Mouse (Mus musculus) T-cell, adult 2 months (primary cell): ENCODE measurements around the gene Phactr3.

Experiments used
- DNase-seq: peaks from one replicate; pipeline ENCODE4 v3.0.0; 2022; ENCODE audit warnings: low spot score

Phactr3 gene

DNA sequence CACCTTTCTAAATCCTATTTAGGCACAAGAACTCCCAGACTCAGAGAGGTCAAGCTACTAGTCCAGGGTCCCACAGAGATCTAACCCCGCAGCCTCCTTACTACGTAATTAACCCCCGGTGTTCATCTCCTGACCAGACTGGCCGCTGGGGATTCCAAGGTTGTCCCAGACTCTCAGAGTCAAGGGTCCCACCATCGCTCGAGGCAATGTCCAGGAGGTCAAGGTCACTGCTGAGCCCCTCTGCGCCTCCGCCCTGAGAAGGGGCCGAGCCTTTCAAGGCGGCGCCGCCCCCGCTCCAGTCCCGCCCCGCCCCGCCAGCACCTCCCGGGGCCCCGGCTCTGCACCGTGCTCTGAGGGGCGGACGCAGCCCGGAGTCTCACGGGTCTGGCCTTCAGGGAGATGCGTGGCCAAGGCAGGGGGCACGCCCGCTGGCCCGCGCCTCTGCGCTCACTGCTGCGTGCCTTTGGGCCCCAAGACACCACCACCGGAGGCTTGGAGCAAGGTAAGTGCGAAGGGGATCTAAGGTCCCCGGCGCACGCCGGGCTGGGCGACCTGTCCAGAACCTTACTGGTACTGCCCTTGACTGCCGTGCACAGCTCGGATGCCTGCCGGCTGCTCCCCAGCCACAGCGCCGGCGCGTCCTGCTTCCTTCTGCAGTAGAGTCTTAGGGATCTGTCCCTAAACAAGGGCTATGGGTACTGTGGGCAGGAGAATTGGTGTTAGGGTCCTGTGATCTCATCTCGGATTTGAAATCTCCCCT lies at the start of gene Phactr3:
Phactr3 (plus strand) TSS at position 175 of the 760 bp plus-strand sequence.
- no peak for DNase-seq

DNA sequence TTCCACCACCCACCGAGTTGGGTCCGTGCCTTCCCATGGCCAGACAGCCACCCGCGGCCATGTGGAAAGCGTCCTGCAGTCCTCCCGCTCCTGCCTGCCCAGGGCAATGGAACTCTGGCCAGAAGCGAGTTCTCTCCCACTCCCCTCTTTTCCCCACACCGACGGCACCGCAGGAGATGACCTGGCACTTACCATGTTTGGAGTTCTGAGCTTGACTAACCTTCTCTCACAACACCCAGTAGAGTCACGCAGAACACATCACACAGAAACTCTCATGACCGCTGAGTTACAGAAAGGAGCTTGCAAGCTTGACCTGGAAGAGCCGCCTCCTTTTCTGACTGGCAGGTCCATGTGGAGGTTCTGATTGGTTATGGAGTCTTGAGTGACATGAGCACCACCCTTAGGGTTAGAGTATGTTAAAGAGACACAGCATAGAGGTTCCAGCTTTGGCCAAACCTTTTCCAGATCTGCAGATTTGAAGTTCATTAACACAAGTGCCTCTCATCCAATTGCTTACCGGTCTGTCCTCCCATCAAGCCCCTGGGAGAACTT lies 40.5 kb upstream of the Phactr3 start, which contains the start of gene Zfp931:
Zfp931 (minus strand) TSS at position 311 of the 552 bp plus-strand sequence.
- peak; percentile 18 for DNase-seq

DNA sequence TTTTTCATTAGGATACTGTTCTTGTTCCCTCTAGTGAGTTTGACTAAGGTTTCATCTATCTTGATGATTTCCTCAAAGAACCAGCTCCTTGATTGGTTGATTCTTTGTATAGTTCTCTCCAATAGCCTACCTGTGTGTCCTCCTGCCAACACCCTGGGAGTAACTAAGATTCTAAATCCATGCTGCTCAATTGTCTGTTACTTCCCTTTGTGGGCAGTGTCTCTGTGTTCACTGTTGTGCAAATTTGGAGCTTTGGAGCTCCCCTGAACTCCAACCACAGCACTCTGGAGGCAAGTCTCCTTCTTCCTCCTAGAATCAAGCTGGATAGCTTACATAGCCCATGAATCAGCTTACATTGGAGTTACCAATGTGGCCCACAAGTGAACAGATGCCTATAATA lies 29.2 kb upstream of the Phactr3 start:
- no peak for DNase-seq

DNA sequence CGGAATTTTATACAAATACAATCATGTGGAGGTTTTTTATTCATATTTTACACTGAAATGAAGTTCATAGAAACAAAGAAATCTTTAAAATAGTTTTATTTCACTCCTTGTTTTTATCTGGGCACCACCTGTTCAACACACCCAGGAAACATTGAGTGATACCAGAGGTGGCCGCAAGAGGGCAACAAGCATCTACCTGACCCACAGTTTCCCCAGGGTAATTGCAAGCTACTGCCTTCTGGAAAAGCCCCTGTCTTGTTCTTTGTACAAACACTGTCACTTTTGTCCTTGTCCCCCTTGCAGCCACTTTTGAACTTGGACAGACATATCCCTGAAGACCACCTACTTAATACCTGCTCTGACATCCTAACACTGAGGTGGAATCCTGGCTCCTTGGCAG lies 20.8 kb upstream of the Phactr3 start:
- DNase-seq: peak; percentile 23

DNA sequence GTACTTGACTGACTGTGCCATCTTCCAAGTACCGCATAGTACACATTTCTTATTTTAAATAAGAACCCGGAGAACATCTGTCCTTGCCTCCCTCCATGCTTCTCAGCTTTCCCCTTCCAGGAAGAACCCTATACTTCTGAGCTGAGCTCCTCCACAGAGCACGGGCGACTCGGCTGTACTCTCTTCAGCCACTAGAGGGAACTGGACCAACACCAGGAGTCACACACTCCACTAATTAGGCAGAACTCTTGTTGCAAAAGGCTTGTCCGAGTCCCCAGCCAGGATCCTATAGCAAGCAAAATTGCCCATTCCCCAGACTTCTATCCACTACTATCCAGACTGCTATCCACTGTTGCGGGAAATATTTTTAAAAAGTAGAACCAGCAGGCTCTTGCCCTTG lies 16.8 kb upstream of the Phactr3 start:
- no peak for DNase-seq

DNA sequence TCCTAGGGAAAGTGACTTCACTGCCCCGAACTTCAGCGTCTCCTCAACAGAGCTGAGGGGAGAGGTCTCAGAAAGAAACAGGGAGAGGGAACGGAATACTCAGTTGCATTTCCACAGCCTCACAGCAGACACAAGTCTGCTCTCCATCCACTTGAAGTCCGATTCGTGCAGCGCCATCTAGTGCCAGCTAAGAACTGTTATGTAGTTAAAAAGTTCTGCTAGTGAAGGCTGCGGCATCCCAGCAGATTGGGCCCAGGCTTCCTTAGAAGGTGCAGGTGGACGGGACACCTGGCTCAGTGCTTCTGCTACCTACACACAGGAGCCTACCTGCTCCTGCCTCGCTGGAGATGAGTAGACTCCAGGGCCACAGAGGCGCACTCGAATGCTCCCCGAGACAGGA lies 829 bp upstream of the Phactr3 start:
- DNase-seq: no peak

DNA sequence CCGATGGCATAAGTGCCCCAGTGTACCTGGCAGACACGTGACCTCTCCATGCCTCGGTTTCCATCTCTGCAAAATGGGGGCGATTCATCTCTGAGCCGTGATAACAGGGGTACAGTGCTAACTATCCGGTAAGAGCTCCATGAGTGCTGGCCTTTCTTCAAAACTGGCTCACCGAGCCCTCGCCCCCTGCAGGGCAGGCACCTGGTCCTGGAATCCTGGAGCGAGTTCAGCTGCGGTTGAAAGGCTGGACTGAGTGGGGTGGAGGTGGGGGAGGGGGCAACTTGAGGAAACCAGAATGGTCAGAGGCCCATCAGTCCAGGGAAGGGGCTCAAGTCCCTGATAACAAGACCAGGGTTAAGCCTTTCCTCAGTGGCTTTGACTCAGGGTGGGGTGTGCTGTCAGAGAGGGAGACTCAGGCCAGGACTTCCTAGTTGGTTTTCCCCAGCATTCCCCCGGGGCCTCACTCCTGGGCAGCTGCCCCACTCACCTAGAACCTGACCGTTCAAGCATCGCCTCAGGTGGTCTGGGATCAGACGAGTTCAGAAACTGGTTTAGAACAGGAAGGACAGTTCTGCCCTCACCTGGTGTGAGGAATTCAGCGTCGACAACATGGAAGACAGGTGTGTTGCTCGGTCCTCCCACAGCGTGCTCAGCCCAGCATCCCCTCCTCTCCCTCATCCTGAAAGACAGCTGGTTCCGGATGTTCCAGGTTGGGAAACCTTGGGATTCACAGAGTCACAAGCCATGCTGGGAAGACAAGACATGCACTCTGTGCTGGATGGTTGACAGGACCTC lies 983 bp downstream of the Phactr3 start:
- DNase-seq: no peak

DNA sequence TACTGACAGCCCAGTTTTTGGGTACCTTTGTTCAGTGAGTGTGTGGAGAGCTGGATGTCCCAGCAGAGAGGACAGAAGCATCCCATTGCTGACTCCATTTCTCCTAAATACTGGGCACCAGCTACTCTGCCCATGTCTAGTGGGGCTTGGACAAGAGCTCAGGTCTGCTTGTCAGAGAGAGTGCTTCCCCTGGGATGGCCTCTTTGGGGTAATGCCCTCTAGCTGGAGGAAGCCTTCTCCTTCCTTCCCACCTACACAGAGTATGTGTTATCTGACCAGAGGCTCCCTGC lies 1.5 kb downstream of the Phactr3 start:
- no peak for DNase-seq

DNA sequence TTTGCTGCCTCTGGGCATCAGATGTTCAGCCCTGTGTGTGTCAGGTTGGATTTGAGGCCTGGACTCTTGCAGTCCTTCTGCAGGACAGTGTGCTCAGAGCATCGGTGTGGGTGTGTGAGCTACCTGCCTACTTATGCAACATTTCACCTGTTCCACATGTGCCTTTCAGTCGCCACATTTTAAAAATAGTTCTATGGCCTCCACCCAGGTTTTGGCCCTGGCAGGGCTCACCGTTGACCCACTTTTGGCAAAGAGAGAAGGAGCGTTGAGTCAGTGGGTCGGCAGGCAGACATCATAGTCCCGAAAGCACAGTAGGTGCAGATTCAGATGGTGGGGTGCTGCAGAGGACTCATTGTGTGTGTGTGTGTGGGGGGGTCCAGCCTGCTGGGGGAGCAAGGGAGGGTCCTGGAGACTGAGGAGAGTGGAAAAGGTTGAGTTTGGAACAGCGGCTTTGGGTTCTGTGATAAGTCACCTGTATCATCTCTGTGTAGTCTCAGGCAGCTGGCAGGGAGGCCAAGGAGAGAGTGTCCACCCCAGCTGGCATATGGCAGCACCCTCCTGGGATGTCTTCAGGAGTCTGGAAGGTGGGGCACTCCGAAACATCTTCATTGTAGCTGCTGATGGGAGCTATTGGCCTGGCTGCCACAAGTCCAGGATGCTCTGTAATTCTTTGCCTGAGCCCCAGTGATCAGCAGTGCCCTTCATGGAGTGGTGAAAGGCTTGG lies 2.0 kb downstream of the Phactr3 start:
- no peak for DNase-seq

DNA sequence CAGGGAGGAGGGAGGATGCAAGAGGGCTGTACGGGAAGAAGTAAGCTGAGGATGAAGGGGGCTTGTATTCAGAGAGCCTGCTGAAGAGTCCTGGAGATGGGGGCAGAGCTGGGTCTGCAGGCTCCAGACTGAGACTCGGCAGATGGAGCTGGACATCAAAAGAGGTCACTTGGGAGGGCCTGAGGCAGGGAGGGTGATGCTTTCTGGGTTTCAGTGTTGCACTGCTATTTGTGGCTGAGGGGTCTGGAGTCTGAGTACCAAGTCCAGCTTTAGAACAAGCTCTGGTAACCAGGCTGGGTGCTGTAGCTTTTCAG lies 2.6 kb downstream of the Phactr3 start:
- DNase-seq: no peak

DNA sequence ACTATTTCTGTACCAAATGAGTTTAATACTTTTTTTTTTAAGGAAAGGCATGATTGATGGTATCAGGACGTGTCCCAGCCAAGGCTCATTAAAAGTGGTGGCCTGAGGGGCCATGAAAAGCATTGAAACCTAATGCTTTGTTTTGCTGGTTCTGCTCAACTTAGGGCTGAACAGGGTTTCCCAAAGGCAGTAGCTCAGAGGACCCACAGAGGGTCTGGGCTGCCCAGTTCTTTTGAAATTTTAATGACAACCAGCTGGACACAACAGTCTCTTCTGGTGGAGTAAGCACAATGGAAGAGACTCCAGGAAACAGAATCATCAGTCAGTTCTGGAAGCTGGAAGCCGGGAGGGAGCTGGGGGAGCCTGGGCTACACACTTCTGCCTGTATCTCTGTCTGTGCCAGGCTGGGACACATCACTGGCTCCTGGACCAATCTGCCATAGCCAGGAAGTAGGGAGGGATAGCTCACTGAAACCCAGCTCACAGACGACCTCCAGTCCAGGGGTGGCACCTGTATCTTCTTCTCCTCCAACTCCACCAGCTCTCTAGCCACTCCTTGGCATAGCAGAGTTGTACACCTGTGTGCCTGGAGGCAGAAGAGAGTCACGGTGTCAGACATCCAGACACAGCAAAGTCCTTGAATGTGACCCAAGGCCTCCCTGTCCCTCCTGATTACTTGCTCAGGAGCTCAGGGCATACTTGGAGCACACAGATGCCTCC lies 3.3 kb downstream of the Phactr3 start:
- DNase-seq: no peak

DNA sequence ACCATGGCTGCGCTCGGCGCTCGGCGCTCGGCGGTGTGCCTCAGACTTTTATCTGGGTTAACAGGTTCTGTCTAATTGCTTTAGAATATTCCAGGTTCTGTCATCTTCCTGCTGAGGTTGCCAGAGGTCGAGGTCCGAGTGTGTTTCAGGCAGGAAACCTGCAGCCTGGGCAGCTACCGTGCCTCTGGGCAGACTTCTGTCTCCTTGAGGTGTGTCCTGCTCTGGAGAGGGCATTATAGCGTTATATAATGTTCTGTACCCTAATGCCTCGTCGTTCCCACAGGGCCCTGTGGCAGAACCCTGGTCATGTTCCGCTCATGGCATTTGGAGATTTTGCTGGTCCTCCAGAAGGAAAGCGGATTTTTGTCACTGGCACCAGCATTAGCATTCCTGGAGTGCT lies 4.7 kb downstream of the Phactr3 start:
- no peak for DNase-seq

DNA sequence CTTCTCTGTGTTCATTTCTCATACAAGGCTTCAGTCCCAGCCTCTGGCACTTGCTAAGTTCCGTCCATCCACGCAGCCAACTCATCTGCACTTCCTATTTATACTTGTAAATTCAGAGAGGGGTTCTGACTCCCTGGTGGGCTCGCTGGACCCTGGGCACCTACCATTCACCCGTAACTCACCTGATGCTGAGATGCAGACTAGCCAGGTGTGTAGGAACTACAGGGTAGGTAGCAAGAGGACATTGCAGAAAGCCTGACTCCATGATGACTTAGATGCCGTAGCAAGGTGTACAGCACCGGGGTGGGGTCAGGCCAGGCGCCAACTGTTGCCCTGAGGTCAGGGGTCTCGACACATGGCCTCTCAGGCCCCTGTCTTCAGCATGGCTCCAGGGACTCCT lies 6.7 kb downstream of the Phactr3 start:
- DNase-seq: no peak

DNA sequence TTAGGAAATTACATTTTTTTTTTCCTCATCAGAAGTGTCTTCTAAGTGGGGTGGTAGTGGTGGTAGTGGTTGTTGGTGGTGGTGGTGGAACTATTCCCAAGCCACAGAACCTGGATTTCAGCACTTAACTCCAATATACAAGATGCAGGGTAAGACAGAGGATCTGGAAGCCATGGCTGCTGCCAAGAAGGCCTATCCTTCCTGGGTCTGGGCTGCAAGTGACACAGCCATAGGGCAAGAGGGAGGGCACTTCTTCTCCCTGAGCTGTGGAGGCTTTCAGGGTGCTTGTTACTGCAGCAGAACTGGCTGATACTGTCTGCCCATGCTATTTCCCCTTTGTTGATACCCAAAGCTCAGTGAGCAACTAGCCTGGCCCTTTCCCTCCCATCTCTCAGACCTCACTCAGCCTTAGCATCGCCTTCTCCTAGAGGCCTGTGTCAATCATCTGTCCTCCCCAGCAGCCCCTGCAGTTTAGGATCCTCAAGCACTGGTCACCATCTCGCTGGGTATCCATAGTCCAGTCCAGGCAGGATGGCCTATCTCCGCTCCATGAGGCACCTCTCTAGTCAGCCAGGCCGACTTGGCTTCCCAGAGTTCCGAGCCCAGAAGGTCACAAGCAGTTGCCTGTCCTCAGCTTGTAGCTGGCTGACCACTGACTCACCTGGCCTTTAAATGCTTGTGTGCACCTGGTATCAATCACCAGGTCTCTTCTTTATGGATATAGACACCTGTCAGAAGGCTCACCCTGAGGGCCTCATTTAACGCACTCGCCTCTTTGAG lies 7.5 kb downstream of the Phactr3 start:
- no peak for DNase-seq

DNA sequence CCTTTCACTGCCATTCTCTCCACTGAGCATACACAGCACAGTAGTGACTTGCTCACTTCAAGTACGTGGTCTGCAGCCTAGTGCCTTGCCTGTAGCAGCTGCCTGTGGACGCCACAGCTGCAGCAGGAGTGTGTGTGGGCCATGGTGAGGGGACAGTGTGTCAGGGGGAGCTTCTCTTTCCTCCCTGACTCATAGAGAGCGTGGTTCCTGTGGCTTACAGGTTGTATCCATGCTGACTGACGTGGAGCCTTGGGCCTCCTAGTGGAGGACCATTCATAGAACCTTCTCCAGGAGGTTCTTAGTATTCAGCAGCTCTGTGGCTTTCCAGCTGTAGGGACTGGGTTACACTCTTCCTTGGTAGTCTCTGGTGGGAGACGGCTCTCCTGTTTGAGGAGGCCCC lies 9.8 kb downstream of the Phactr3 start:
- DNase-seq: no peak

DNA sequence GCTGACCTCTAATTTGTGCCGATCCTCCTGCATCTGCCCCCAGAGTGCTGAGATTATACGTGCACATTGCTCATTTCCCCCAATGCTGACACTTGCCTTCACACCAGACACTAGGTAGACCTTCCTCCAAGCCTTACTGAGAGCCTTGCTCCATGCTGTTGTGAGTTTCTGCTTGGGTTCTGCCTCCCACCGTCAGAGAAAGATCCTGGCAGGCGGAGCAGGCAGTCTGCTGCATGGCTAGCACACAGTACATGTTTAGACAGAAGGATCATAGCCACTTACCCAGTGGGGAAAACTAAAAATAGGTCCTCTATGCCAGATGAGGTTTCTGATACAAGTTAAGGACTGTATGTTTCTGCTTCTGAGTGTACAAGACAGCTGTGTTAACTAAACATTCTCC lies 10.4 kb downstream of the Phactr3 start:
- no peak for DNase-seq

DNA sequence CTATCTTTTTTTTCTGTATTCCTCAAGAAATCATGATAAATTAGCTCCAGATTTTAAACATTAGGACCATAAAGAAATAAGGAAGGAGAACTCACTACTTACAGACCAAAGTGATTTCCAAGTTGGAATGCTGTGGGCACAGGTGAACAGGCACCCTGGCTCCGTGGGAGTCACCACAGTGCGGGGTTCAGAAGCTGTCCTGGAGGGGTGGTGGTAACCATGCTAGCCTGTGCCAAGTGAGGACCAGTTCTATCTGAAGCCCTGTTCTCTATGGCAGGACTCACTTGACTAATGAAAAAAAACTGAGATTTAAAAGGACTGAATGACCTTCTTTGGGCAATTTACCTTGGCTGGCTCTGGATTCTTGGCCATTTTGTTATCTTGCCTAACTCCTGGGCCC lies 10.9 kb downstream of the Phactr3 start:
- no peak for DNase-seq

DNA sequence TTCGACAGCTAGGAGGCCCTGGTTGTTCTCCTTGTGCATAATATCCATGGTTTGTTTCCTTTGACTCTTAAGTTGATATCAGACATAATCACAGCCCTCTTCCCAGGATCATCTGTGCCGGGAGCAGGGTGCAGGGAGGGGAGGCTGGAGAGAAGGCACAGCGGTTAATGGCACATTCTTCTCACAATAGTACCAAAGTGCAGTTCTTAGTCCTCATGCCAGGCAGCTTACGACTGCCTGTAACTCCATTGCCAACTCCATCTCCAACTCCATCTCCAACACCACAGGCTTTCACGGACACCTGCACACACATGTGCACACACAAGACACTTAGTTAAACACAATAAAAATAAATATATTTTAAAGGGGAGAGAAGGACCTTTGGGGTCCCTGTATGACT lies 11.8 kb downstream of the Phactr3 start:
- DNase-seq: no peak

DNA sequence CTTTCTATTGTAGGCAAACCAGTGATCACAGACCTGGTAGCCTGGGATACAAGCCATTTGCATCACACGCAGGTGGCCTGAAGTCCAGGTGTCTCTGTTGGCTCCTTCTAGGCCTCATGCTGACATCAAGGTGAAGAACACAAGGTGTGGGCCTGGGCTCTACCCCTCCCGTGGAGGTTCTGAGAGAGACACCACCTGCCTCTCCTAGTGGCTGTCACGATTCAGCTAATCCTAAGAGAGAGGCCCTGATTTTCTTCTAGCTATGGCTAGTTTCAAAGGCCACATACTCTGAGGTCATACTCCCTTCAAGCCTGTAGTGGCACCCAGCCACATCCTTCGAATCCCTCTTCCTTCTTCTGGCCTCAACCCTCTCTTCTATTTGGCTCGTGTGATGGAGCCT lies 12.2 kb downstream of the Phactr3 start:
- no peak for DNase-seq

DNA sequence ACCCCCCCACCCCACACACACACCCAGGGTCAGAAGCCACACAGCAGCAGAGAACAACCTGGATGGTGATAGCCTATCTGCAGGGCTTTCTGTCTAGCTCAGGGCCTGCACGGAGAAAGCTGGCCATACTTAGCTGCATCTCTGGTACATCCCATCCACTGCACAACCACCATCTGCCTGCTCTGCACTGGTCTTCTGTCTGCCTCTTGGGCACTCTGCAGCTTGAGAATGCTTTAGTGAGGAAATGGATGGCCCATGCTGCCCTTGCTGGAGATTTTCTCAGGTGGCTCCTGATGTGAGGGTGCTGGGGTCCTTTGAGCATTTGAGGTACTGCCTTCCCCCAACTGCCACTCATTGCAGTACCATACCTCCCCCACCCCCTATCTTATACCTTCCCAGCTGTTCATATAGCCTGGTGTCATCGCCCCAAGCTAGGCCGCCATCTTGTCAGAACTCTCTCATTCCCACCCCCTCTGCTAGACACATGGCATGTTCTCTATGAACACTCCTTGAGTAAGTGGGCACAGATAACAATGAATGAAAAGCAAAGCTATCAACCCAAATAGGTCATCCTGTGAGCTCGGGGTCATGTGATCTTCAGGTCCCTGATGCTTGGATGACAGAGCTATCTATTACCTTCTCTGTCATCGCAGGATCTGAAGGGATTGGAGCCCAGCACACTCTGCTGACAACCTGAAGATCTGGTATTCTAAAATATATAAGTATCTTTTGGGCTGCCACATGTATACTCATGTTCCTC lies 13.0 kb downstream of the Phactr3 start:
- DNase-seq: no peak

DNA sequence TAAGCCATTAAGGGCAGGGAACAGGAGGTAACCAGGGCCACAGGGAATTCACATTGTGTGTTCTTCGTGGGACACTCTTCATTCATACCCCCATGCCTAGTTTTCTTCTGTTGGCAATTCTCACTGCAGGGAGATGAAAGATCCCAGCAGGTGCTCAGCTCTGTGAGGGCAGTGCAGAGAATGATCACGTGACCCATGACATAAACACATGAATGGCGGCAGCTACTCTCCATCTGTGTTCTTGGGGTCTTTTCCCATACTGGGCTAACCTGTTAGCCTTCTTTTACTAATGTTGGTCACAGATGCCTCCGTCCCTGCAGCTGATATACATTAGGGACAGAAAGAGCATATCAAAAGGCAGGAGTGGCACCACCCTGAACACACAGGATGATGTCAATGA lies 16.9 kb downstream of the Phactr3 start:
- DNase-seq: no peak
